Mouse (Mus musculus): ENCODE results near the gene Gm21891. TPM values are rescaled to one million over a fixed set of nuclear protein-coding genes. Genes with fewer than 3 reads are reported as not detected.

The Gm21891 gene
- not detected in 2 replicates for polyA plus RNA-seq (2012; rRNA removed)

GRCm38 (mm10) chrY:13133392-13133791 is at the start of gene Gm21891:
Gene Gm21891, minus strand, starts transcription at chrY:13133492.

GRCm38 (mm10) chrY:13161668-13162067 is 28.4 kb upstream of the Gm21891 start, which contains the start of gene Gm21425:
Gene Gm21425, plus strand, starts transcription at chrY:13161968.

Other genes with a start within 250 kb of the Gm21891 start
- not detected in 2 replicates for gene Gm20807, start 90.6 kb downstream of the Gm21891 start, polyA plus RNA-seq (2012; rRNA removed)
- not detected in 2 replicates for gene Gm21425, start 28.5 kb upstream of the Gm21891 start, polyA plus RNA-seq (2012; rRNA removed)
- not detected in 2 replicates for gene Gm21828, start 90.4 kb upstream of the Gm21891 start, polyA plus RNA-seq (2012; rRNA removed)
- not detected in 2 replicates for gene Gm21440, start 118.9 kb upstream of the Gm21891 start, polyA plus RNA-seq (2012; rRNA removed)
- not detected in 2 replicates for gene Gm21454, start 119.0 kb upstream of the Gm21891 start, polyA plus RNA-seq (2012; rRNA removed)
- gene Gm21725, start 215.6 kb upstream of the Gm21891 start, polyA plus RNA-seq (2012; rRNA removed), result not detected in 2 replicates

All from central nervous system, embryonic 18 days (tissue).